Mouse (Mus musculus): ENCODE data around the gene Casr. TPM values are rescaled to one million over a fixed set of nuclear protein-coding genes. Genes with fewer than 3 reads are reported as not detected.

Casr gene
- polyA plus RNA-seq, 1 experiment from 2014 or later = not detected

DNA sequence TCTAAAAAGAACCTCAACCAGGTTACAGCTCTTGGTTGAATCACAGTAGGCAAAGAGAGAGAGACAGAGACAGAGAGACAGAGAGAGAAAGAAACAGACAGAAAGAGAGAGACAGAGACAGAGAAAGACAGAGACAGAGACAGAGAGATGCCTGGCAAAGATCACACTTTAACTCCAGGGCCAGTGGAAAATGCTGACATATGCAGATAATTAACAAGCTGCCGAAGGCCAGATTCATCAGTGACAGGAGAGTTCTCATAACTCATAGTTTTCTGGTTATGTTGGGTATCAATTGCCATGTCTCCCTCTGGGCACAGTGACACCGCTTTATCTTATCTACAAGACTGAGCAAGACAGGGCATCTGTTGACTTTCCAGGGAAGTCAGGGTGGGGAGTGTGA is 94.0 kb downstream of the Casr start:
- no peaks in the 10 kb centered on the region for H3K36me3 ChIP-seq
- no peak overlapping the region for H3K4me2 ChIP-seq
- H3K27ac ChIP-seq = no peak overlapping the region
- no peaks in the 10 kb centered on the region for H3K9me3 ChIP-seq
- 93% methylated on average over 2 of the region's 2 CpGs for WGBS
- peaks cover 8% of the 10 kb centered on the region for H3K4me1 ChIP-seq (replicated peaks)
- no peak overlapping the region for H3K4me3 ChIP-seq
- H3K27me3 ChIP-seq = 0 out of 2 replicates have a peak, but pooled peaks cover 3% of the 10 kb centered on the region
- H3K9ac ChIP-seq = no peak overlapping the region
- no peak for ATAC-seq (ENCODE audit: low FRiP score)

- ATAC-seq (ENCODE audit: low FRiP score) = no peak
- 89% methylated on average over 3 of the region's 3 CpGs for WGBS
- Histone ChIP-seq H3K9ac (no peak overlapping the region), H3K9me3 (no peaks in the 10 kb centered on the region), H3K27ac (no peak overlapping the region), H3K4me1 (replicated peaks) (no peaks in the 10 kb centered on the region; the same call in 1 of the 2 replicates), H3K4me2 (no peak overlapping the region), H3K36me3 (no peaks in the 10 kb centered on the region), H3K4me3 (no peak overlapping the region), H3K27me3 (no peaks in the 10 kb centered on the region)
Measured at GRCm38 (mm10) chr16:36465436-36465835, 96.5 kb downstream of the Casr start.

DNA sequence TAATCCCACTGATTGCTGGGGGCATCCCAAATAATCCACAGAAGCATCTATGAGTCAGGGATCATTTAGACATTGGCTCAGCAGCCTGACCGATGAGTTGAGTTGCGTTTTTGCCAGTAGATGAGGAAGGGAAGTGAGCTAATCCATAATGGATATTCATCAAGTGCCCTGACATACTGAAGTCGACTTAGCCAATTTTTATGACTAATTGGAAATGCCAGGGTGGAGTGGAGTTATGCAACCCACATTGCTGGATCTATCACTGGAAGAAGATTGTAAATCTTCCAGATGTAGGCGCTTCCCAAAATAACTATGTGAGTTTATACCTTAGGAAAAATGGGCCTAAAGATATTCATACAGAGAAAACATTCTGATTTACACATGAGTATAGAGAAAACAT is 97.9 kb downstream of the Casr start:
- 92% methylated on average over 4 of the region's 4 CpGs for WGBS
- H3K36me3 ChIP-seq = no peaks in the 10 kb centered on the region
- ATAC-seq (ENCODE audit: low FRiP score) = no peak

DNA sequence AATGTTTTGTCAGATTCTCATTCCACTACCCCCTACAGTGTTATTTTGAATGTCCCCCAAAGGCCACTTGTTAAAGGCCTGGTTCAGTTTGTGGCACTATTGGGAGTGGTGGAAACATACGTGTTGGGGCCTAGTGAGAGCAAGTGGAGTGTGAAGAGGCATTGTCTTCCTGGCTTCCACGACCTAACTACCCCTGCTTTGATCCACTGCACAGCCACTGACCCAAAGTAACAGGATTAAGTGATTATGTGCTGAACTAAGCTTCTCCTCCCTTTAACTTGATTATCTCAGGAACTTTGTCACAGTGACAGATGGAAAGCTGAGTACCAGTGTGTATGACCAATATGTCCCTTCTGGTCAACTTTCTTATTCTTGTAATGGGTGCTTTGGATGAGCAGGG is 101.5 kb downstream of the Casr start:
- Histone ChIP-seq H3K27ac (no peak overlapping the region), H3K4me1 (replicated peaks) (no peaks in the 10 kb centered on the region), H3K27me3 (no peaks in the 10 kb centered on the region), H3K4me3 (no peak overlapping the region), H3K4me2 (no peak overlapping the region), H3K9me3 (no peaks in the 10 kb centered on the region), H3K36me3 (no peaks in the 10 kb centered on the region), H3K9ac (no peak overlapping the region)
- ATAC-seq (ENCODE audit: low FRiP score) = no peak
- 11% methylated on average over 2 of the region's 2 CpGs for WGBS

More for the DNA sequence above, 97.9 kb downstream of the Casr start:
- Histone ChIP-seq H3K4me3 (no peak overlapping the region), H3K4me2 (no peak overlapping the region), H3K9me3 (no peaks in the 10 kb centered on the region), H3K9ac (no peak overlapping the region), H3K4me1 (replicated peaks) (no peaks in the 10 kb centered on the region), H3K27me3 (no peaks in the 10 kb centered on the region), H3K27ac (no peak overlapping the region)

DNA sequence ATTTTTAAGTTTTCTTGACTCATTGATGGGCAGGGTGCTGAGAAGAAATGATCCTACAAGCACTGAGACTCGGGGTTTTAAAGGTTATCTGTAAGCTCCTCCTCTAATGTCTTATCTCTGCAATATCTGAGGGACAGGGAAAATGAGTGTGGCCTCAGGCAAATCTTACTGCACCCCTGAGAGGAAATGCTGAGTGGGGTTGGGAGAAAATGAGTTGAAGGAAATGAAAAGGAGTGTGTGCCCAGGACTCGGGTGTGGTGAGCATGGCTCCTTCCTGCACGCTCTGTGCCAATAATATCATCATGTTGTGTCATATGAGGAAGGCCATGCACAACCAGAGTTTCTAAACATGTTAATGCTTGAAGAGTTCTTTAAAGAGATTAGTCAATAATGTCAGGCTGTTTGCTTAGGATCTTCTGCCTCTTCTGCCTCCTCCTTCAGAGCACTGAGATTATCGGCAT is 106.6 kb downstream of the Casr start, which contains the start of gene Stfa3:
TSS of gene Stfa3 (minus strand) at position 51 of the 461 bp plus-strand sequence.
- Histone ChIP-seq H3K4me3 (no peak within 1 kb of the TSS), H3K4me2 (no peak within 1 kb of the TSS), H3K36me3 (no peaks in the 10 kb centered on the region), H3K9ac (no peak within 1 kb of the TSS), H3K27me3 (no peaks in the 10 kb centered on the region), H3K4me1 (replicated peaks) (no peaks in the 10 kb centered on the region), H3K9me3 (no peaks in the 10 kb centered on the region), H3K27ac (no peak within 1 kb of the TSS)
- 94% methylated on average over 4 of the region's 4 CpGs for WGBS
- no peak for ATAC-seq (ENCODE audit: low FRiP score)

Other genes with a start within 250 kb of the Casr start
- not detected in 2 replicates for gene BC117090, start 227.8 kb downstream of the Casr start, polyA plus RNA-seq (2015; fragmentation: Nextera tagmentation; extraction: Ambion mirVana)
- 1.7 and 3.0 TPM in 2 replicates for gene BC100530, start 194.4 kb downstream of the Casr start, polyA plus RNA-seq (2015; fragmentation: Nextera tagmentation; extraction: Ambion mirVana)
- gene Stfa2, start 153.7 kb downstream of the Casr start, polyA plus RNA-seq (2015; fragmentation: Nextera tagmentation; extraction: Ambion mirVana) = 0.63 TPM in 1 of 2 replicates, not detected in the other
- not detected in 2 replicates for gene Stfa3, start 106.7 kb downstream of the Casr start, polyA plus RNA-seq (2015; fragmentation: Nextera tagmentation; extraction: Ambion mirVana)
- 1.7 and 2.1 TPM in 2 replicates for gene Cd86, start 103.9 kb upstream of the Casr start, polyA plus RNA-seq (2015; fragmentation: Nextera tagmentation; extraction: Ambion mirVana)
- gene Ildr1, start 131.8 kb upstream of the Casr start, polyA plus RNA-seq (2015; fragmentation: Nextera tagmentation; extraction: Ambion mirVana) = 0.09 and 0.18 TPM in 2 replicates
- 10.7 and 11.8 TPM in 2 replicates for gene Slc15a2, start 222.8 kb upstream of the Casr start, polyA plus RNA-seq (2015; fragmentation: Nextera tagmentation; extraction: Ambion mirVana)

Data from hindbrain, embryonic 13.5 days (tissue).